Mouse (Mus musculus) bone marrow, adult 2 months (tissue): ENCODE data around the gene Ddx4.

Source experiments
- CTCF ChIP-seq: fragments of 200-500 bp; IDR thresholded peaks from 2 replicates; pipeline ENCODE4 v1.5.1; 2011; ENCODE audit warnings: low read length, control low read depth; ENCODE audit not compliant: control insufficient read depth, insufficient read depth
- POLR2A ChIP-seq: fragments of 200-500 bp; IDR thresholded peaks from 2 replicates; pipeline ENCODE4 v1.6.1; 2011; ENCODE audit warnings: low read depth, mild to moderate bottlenecking, control low read depth, low read length, borderline replicate concordance; ENCODE audit not compliant: control insufficient read depth

- TF ChIP-seq CTCF (no peak; the same call in 1 of the 2 replicates), POLR2A (no peak)
These were observed 7.8 kb upstream of the Ddx4 start for GRCm38 (mm10) chr13:112659986-112660573.
